Mouse (Mus musculus) embryonic facial prominence, embryonic 14.5 days (tissue): ENCODE data around the gene Max. TPM values are rescaled to one million over a fixed set of nuclear protein-coding genes. Genes with fewer than 3 reads are reported as not detected.

Source experiments
- ATAC-seq: fragments of 200-750 bp; cut with Nextera tagmentation; 2 replicates; pipeline ENCODE4 v1.8.0; 2017; ENCODE audit warnings: low read depth, moderate number of reproducible peaks, moderate TSS enrichment
- DNase-seq: peaks from one replicate; pipeline ENCODE4 v3.0.0-alpha.2; 2015; ENCODE audit warnings: low spot score
- H3K27ac ChIP-seq: fragments of 300-500 bp; sonication (generic); replicated peaks from 2 replicates; pipeline ENCODE4 v1.5.1; 2014; ENCODE audit warnings: low read depth, mild to moderate bottlenecking, low read length, moderate library complexity
- H3K27me3 ChIP-seq: fragments of 300-500 bp; sonication (generic); replicated peaks from 2 replicates; pipeline ENCODE4 v1.6.1; 2014; ENCODE audit warnings: low read length; ENCODE audit not compliant: control insufficient read depth, insufficient read depth
- H3K36me3 ChIP-seq: fragments of 300-500 bp; sonication (generic); 2 replicates; pipeline ENCODE4 v1.6.1; 2014; ENCODE audit warnings: low read length, mixed read lengths; ENCODE audit not compliant: control insufficient read depth, insufficient read depth
- H3K4me1 ChIP-seq: fragments of 300-500 bp; sonication (generic); 2 replicates; pipeline ENCODE4 v1.6.1; 2014; ENCODE audit warnings: antibody characterized with exemption, low read length; ENCODE audit not compliant: control insufficient read depth, insufficient read depth
- H3K4me2 ChIP-seq: fragments of 300-500 bp; sonication (generic); 2 replicates; pipeline ENCODE4 v1.6.1; 2014; ENCODE audit warnings: low read depth, mild to moderate bottlenecking, low read length, moderate library complexity, mixed read lengths
- H3K4me3 ChIP-seq: fragments of 300-500 bp; sonication (generic); 2 replicates; pipeline ENCODE4 v1.5.1; 2014; ENCODE audit warnings: low read depth, mild to moderate bottlenecking, low read length
- H3K9ac ChIP-seq: fragments of 300-500 bp; sonication (generic); 2 replicates; pipeline ENCODE4 v1.6.1; 2014; ENCODE audit warnings: low read depth, mild to moderate bottlenecking, low read length, moderate library complexity, mixed read lengths
- H3K9me3 ChIP-seq: fragments of 300-500 bp; sonication (generic); 2 replicates; pipeline ENCODE4 v1.6.1; 2016; ENCODE audit warnings: low read length; ENCODE audit not compliant: control insufficient read depth
- WGBS: fragments of 180-500 bp; shearing (Covaris S2); extraction: QIAGEN DNeasy Blood & Tissue Kit; methylation state at CpG from one replicate; pipeline ENCODE4 v1.1.7; 2014; 5-methylcytosine and 5-hydroxymethylcytosine counted together
- polyA plus RNA-seq: library from polyadenylated mRNA; unstranded; fragments of >200 nt; fragmentation: Nextera tagmentation; extraction: Ambion mirVana; gene quantifications from 2 replicates; pipeline ENCODE4 v1.2.1, GENCODE M21; 2014

The Max gene
- polyA plus RNA-seq, 1 experiment from 2014 or later = 39.3 TPM

- Histone ChIP-seq H3K4me3 (no peak overlapping the region), H3K9ac (no peak overlapping the region), H3K4me1 (no peaks in the 10 kb centered on the region), H3K4me2 (no peak overlapping the region), H3K9me3 (no peaks in the 10 kb centered on the region), H3K27me3 (no peaks in the 10 kb centered on the region), H3K36me3 (peaks cover 23% of the 10 kb centered on the region; the same call in 1 of the 2 replicates), H3K27ac (no peak overlapping the region)
- DNase-seq = no peak
- no peak for ATAC-seq
- 77% methylated on average over 6 of the region's 6 CpGs for WGBS
These were observed 29.3 kb downstream of the Max start for GRCm38 (mm10) chr12:76932688-76933060.

- H3K4me2 ChIP-seq = no peak overlapping the region
- no peak overlapping the region for H3K27ac ChIP-seq
- no peaks in the 10 kb centered on the region for H3K27me3 ChIP-seq
- ATAC-seq (no peak), DNase-seq (no peak)
- no peaks in the 10 kb centered on the region for H3K9me3 ChIP-seq
- H3K4me1 ChIP-seq = no peaks in the 10 kb centered on the region
- 75% methylated on average over 14 of the region's 14 CpGs for WGBS
- H3K9ac ChIP-seq = no peak overlapping the region
- H3K4me3 ChIP-seq = no peak overlapping the region
- H3K36me3 ChIP-seq = peaks cover 16% of the 10 kb centered on the region; the same call in 1 of the 2 replicates
These were observed 30.0 kb downstream of the Max start for GRCm38 (mm10) chr12:76931739-76932687.

- Histone ChIP-seq H3K9me3 (no peaks in the 10 kb centered on the region), H3K36me3 (0 out of 2 replicates have a peak, but pooled peaks cover 3% of the 10 kb centered on the region), H3K4me1 (no peaks in the 10 kb centered on the region), H3K27ac (no peak overlapping the region), H3K27me3 (no peaks in the 10 kb centered on the region), H3K9ac (no peak overlapping the region), H3K4me3 (no peak overlapping the region), H3K4me2 (no peak overlapping the region)
- no peak for ATAC-seq
- no peak for DNase-seq
- 77% methylated on average over 6 of the region's 6 CpGs for WGBS
These were observed 31.8 kb downstream of the Max start for GRCm38 (mm10) chr12:76930177-76930576.

- no peak for DNase-seq
- H3K9ac ChIP-seq = no peak overlapping the region
- 0 out of 2 replicates have a peak, but pooled peaks cover 12% of the 10 kb centered on the region for H3K36me3 ChIP-seq
- H3K4me2 ChIP-seq = no peak overlapping the region
- no peaks in the 10 kb centered on the region for H3K4me1 ChIP-seq
- no peak overlapping the region for H3K4me3 ChIP-seq
- no peaks in the 10 kb centered on the region for H3K27me3 ChIP-seq
- H3K27ac ChIP-seq = no peak overlapping the region
- no peaks in the 10 kb centered on the region for H3K9me3 ChIP-seq
- WGBS = 54% methylated on average over 10 of the region's 10 CpGs
- no peak for ATAC-seq
These were observed 34.5 kb downstream of the Max start for GRCm38 (mm10) chr12:76927539-76927938.

- ATAC-seq (no peak), DNase-seq (no peak)
- no peak overlapping the region for H3K9ac ChIP-seq
These were observed 35.0 kb downstream of the Max start for GRCm38 (mm10) chr12:76927012-76927411.

GRCm38 (mm10) chr12:76926338-76926945 lies 35.6 kb downstream of the Max start:
- no peaks in the 10 kb centered on the region for H3K9me3 ChIP-seq
- no peak overlapping the region for H3K4me2 ChIP-seq
- ATAC-seq (no peak), DNase-seq (no peak)
- no peak overlapping the region for H3K9ac ChIP-seq
- no peaks in the 10 kb centered on the region for H3K27me3 ChIP-seq
- no peak overlapping the region for H3K27ac ChIP-seq
- 75% methylated on average over 10 of the region's 10 CpGs for WGBS
- 0 out of 2 replicates have a peak, but pooled peaks cover 12% of the 10 kb centered on the region for H3K36me3 ChIP-seq
- no peak overlapping the region for H3K4me3 ChIP-seq
- no peaks in the 10 kb centered on the region for H3K4me1 ChIP-seq

More at GRCm38 (mm10) chr12:76927012-76927411, 35.0 kb downstream of the Max start:
- Histone ChIP-seq H3K9me3 (no peaks in the 10 kb centered on the region), H3K27ac (no peak overlapping the region), H3K36me3 (0 out of 2 replicates have a peak, but pooled peaks cover 12% of the 10 kb centered on the region), H3K4me2 (no peak overlapping the region), H3K4me3 (no peak overlapping the region), H3K4me1 (no peaks in the 10 kb centered on the region), H3K27me3 (no peaks in the 10 kb centered on the region)
- WGBS = 76% methylated on average over 3 of the region's 3 CpGs

- Histone ChIP-seq H3K27ac (no peak overlapping the region), H3K9ac (no peak overlapping the region), H3K9me3 (no peaks in the 10 kb centered on the region), H3K27me3 (no peaks in the 10 kb centered on the region), H3K36me3 (peaks cover 18% of the 10 kb centered on the region; the same call in 1 of the 2 replicates), H3K4me2 (no peak overlapping the region), H3K4me3 (no peak overlapping the region), H3K4me1 (no peaks in the 10 kb centered on the region)
- WGBS = 86% methylated on average over 10 of the region's 10 CpGs
- ATAC-seq = no peak
- DNase-seq = no peak
These were observed 36.9 kb downstream of the Max start for GRCm38 (mm10) chr12:76924904-76925604.

GRCm38 (mm10) chr12:76923118-76923517 lies 38.9 kb downstream of the Max start:
- Histone ChIP-seq H3K4me1 (no peaks in the 10 kb centered on the region), H3K27ac (no peak overlapping the region), H3K4me3 (no peak overlapping the region), H3K4me2 (no peak overlapping the region), H3K36me3 (peaks cover 20% of the 10 kb centered on the region; the same call in 1 of the 2 replicates), H3K9me3 (no peaks in the 10 kb centered on the region), H3K27me3 (no peaks in the 10 kb centered on the region), H3K9ac (no peak overlapping the region)
- ATAC-seq (no peak), DNase-seq (no peak)
- WGBS = 89% methylated on average over 8 of the region's 8 CpGs
